Mouse (Mus musculus): ENCODE measurements around the gene Mea1. TPM values are rescaled to one million over a fixed set of nuclear protein-coding genes. Genes with fewer than 3 reads are reported as not detected.

The Mea1 gene
- polyA plus RNA-seq, 1 experiment from 2014 or later = 162 TPM

DNA sequence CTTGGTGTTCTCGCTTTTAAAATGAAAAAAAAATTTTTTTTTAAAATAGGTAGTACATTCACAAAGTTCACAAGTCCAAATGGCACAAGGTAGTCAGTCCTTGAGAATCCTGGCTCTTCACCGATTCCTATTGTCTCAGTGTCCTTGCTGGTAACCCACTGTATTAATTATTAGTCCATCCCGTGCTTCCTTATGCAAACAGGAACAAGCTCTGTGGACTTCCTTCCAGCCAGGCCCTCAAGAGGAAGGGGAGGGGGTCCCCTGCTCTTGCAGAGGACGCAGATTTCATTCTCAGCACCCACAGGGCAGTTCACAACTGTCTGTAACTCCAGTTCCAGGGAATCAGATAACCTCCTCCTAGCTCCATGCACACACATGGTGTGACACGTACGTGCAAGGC lies 22.5 kb upstream of the Mea1 start:
- no peak for ATAC-seq (ENCODE audit: insufficient number of reproducible peaks, insufficient read depth, low FRiP score, low read depth)
- H3K4me2 ChIP-seq (replicated peaks; ENCODE audit: low read depth, low read length) = no peak overlapping the region
- WGBS = 74% methylated on average over 6 of the region's 6 CpGs
- no peak overlapping the region for H3K9ac ChIP-seq (replicated peaks; ENCODE audit: low read depth, low read length)
- H3K27me3 ChIP-seq (ENCODE audit: control insufficient read depth, insufficient read depth, low read length) = no peaks in the 10 kb centered on the region
- no peak overlapping the region for H3K4me3 ChIP-seq (ENCODE audit: low read depth, low read length)
- H3K27ac ChIP-seq (ENCODE audit: low read length) = no peak overlapping the region
- no peaks in the 10 kb centered on the region for H3K9me3 ChIP-seq (ENCODE audit: control insufficient read depth, low read depth, low read length)
- H3K4me1 ChIP-seq (ENCODE audit: control insufficient read depth, insufficient read depth, low read length) = peaks cover 18% of the 10 kb centered on the region
- peaks cover 87% of the 10 kb centered on the region for H3K36me3 ChIP-seq (ENCODE audit: control insufficient read depth, insufficient read depth, low read length)

DNA sequence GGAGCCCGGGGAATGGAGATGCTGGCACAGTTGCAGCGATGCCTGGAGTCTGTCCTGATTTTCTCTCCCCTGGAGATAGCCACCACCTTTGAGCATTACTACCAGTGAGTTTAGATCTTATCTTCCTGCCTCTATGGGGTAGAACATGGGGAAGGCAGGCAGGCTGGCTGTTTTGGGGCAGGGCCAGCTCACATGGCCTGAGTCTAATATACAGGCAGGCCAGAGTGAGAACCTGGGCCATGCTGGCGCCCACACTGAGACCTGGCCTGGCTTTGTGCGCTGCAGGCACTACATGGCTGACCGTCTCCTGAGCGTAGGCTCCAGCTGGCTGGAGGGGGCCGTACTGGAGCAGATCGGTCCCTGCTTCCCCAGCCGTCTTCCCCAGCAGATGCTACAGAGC lies 17.2 kb upstream of the Mea1 start:
- H3K4me3 ChIP-seq (ENCODE audit: low read depth, low read length) = no peak overlapping the region
- H3K9me3 ChIP-seq (ENCODE audit: control insufficient read depth, low read depth, low read length) = no peaks in the 10 kb centered on the region
- WGBS = 96% methylated on average over 9 of the region's 9 CpGs
- no peaks in the 10 kb centered on the region for H3K4me1 ChIP-seq (ENCODE audit: control insufficient read depth, insufficient read depth, low read length)
- peaks cover 85% of the 10 kb centered on the region for H3K36me3 ChIP-seq (ENCODE audit: control insufficient read depth, insufficient read depth, low read length)
- H3K27me3 ChIP-seq (ENCODE audit: control insufficient read depth, insufficient read depth, low read length) = no peaks in the 10 kb centered on the region
- no peak overlapping the region for H3K27ac ChIP-seq (ENCODE audit: low read length)
- no peak overlapping the region for H3K4me2 ChIP-seq (replicated peaks; ENCODE audit: low read depth, low read length)
- ATAC-seq (ENCODE audit: insufficient number of reproducible peaks, insufficient read depth, low FRiP score, low read depth) = no peak
- H3K9ac ChIP-seq (replicated peaks; ENCODE audit: low read depth, low read length) = no peak overlapping the region

DNA sequence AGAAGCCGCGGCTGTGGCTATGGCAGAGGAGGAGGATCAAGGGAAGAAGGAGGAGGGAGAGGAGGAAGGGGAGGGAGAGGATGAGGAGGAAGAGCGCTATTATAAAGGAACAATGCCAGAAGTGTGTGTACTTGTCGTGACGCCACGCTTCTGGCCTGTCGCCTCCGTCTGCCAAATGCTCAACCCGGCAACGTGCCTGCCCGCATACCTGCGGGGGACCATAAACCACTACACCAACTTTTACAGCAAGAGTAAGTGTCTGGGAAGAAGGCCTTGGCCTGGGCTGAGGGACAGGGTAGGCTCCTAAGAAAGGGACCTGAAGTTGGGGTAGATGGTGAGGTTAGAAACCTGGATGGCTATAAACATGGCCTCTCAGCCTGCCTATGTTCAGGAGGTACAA lies 16.6 kb upstream of the Mea1 start:
- Histone ChIP-seq H3K9ac (replicated peaks; ENCODE audit: low read depth, low read length) (no peak overlapping the region), H3K27ac (ENCODE audit: low read length) (no peak overlapping the region), H3K4me2 (replicated peaks; ENCODE audit: low read depth, low read length) (no peak overlapping the region), H3K36me3 (ENCODE audit: control insufficient read depth, insufficient read depth, low read length) (peaks cover 79% of the 10 kb centered on the region), H3K9me3 (ENCODE audit: control insufficient read depth, low read depth, low read length) (no peaks in the 10 kb centered on the region), H3K4me3 (ENCODE audit: low read depth, low read length) (no peak overlapping the region), H3K27me3 (ENCODE audit: control insufficient read depth, insufficient read depth, low read length) (no peaks in the 10 kb centered on the region), H3K4me1 (ENCODE audit: control insufficient read depth, insufficient read depth, low read length) (no peaks in the 10 kb centered on the region)
- ATAC-seq (ENCODE audit: insufficient number of reproducible peaks, insufficient read depth, low FRiP score, low read depth) = no peak
- WGBS = 95% methylated on average over 12 of the region's 12 CpGs

DNA sequence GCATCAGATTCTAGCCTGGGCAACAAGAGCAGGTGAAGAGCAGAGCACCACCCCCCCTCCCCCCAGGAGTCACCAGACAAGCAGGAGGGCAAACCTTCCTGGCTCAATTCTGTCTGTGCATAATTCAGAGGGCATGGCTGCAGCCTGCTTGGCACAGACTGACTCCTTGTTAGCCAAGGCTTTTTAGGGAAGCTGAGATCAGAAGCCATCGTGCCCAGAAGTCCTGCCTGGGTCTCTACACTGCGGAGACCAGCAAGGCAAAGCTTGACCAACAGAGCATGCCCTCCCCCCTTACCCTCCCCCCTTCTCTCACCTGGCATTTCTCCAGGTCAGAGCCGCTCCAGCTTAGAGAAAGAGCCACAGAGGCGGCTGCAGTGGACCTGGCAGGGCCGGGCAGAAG lies 15.9 kb upstream of the Mea1 start:
- Histone ChIP-seq H3K9ac (replicated peaks; ENCODE audit: low read depth, low read length) (no peak overlapping the region), H3K4me3 (ENCODE audit: low read depth, low read length) (no peak overlapping the region), H3K27ac (ENCODE audit: low read length) (no peak overlapping the region), H3K27me3 (ENCODE audit: control insufficient read depth, insufficient read depth, low read length) (no peaks in the 10 kb centered on the region), H3K4me2 (replicated peaks; ENCODE audit: low read depth, low read length) (no peak overlapping the region), H3K36me3 (ENCODE audit: control insufficient read depth, insufficient read depth, low read length) (peaks cover 75% of the 10 kb centered on the region), H3K4me1 (ENCODE audit: control insufficient read depth, insufficient read depth, low read length) (no peaks in the 10 kb centered on the region), H3K9me3 (ENCODE audit: control insufficient read depth, low read depth, low read length) (no peaks in the 10 kb centered on the region)
- no peak for ATAC-seq (ENCODE audit: insufficient number of reproducible peaks, insufficient read depth, low FRiP score, low read depth)
- 84% methylated on average over 5 of the region's 5 CpGs for WGBS

DNA sequence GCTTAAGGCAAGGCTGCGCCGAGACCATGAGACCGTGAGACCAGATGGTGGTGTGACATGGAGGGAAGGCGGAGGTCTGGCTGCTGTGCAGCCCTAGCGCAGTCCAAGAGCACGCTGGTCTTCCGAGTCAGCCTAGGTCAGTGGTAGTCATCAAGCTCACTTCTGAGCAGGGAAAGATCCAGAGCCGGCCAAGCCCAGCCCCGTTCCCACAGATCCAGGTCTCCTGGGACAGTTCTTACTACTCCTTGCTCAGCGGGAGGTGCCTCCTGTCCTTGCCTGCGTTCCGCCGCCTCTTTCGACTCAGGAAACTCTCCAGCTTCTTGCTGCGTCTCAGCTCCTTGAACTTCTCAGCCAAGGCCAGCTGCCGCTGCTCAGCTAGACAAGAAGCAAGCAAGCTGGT lies 10.9 kb upstream of the Mea1 start:
- 90% methylated on average over 16 of the region's 16 CpGs for WGBS
- Histone ChIP-seq H3K9ac (replicated peaks; ENCODE audit: low read depth, low read length) (no peak overlapping the region), H3K4me2 (replicated peaks; ENCODE audit: low read depth, low read length) (no peak overlapping the region), H3K4me3 (ENCODE audit: low read depth, low read length) (no peak overlapping the region), H3K27ac (ENCODE audit: low read length) (no peak overlapping the region), H3K4me1 (ENCODE audit: control insufficient read depth, insufficient read depth, low read length) (no peaks in the 10 kb centered on the region), H3K9me3 (ENCODE audit: control insufficient read depth, low read depth, low read length) (no peaks in the 10 kb centered on the region), H3K36me3 (ENCODE audit: control insufficient read depth, insufficient read depth, low read length) (peaks cover 51% of the 10 kb centered on the region), H3K27me3 (ENCODE audit: control insufficient read depth, insufficient read depth, low read length) (no peaks in the 10 kb centered on the region)
- no peak for ATAC-seq (ENCODE audit: insufficient number of reproducible peaks, insufficient read depth, low FRiP score, low read depth)

DNA sequence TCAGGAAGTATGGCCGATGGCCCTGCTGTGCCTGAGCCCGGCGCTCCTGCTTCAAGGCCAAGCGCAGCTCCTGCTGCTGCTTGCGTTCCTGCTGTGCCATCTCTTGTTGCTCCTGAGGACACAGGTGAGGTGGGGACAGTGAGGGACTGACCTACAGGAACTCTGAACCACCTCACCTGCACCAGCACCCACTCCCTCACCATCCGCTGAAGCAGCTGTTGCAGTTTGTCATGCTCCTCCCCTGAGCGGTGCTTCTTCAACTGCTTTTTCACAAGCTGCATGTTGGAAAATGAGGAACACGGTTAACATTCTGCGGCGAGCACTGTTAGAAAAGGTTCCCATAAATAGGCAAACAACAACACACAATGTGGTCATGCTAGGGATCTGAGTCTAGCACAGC lies 8.7 kb upstream of the Mea1 start:
- ATAC-seq (ENCODE audit: insufficient number of reproducible peaks, insufficient read depth, low FRiP score, low read depth) = no peak
- Histone ChIP-seq H3K27ac (ENCODE audit: low read length) (no peak overlapping the region), H3K27me3 (ENCODE audit: control insufficient read depth, insufficient read depth, low read length) (no peaks in the 10 kb centered on the region), H3K4me2 (replicated peaks; ENCODE audit: low read depth, low read length) (no peak overlapping the region), H3K4me3 (ENCODE audit: low read depth, low read length) (no peak overlapping the region), H3K9me3 (ENCODE audit: control insufficient read depth, low read depth, low read length) (no peaks in the 10 kb centered on the region), H3K4me1 (ENCODE audit: control insufficient read depth, insufficient read depth, low read length) (peaks cover 13% of the 10 kb centered on the region), H3K36me3 (ENCODE audit: control insufficient read depth, insufficient read depth, low read length) (peaks cover 32% of the 10 kb centered on the region), H3K9ac (replicated peaks; ENCODE audit: low read depth, low read length) (no peak overlapping the region)
- WGBS = 96% methylated on average over 10 of the region's 10 CpGs

DNA sequence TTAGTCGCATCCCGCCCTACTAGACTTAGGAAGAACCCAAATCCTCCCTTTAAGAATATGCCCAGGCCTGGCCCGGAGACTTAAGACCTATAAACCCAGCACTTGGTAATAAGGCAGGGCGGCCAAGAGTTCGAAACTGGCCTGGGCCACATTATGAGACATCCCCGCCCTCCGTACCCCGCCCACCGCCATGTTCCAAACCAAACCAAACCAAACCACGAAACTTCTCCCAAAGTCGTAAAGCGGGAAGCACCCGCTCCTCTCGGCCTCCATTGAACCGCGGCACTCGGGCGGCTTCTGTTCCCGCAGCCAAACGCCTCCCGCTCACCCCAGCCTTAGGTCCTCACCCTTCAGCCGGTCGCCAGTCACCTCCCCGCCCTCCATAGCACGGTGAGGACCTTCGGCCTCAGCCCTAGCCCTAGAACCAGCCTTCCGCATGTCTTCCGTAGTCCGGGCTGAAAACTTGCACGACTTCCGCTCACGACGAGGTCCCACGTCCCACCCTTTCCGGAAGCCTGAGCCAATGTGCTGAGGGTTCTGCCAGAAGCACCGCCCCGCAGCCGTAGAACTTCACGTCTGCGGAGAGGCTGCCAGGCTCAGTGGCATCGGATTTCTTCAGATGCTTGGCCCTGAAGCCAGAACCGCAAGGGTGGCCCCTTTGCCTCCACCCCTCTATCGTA lies 4.6 kb upstream of the Mea1 start, which contains the start of gene Rrp36:
Gene Rrp36, minus strand, starts transcription at position 503 of the 680 bp plus-strand sequence.
- peak; percentile 94 for ATAC-seq (ENCODE audit: insufficient number of reproducible peaks, insufficient read depth, low FRiP score, low read depth)
- H3K27ac ChIP-seq (ENCODE audit: low read length) = peak within 1 kb of the TSS; percentile 75
- H3K36me3 ChIP-seq (ENCODE audit: control insufficient read depth, insufficient read depth, low read length) = peaks cover 44% of the 10 kb centered on the region

DNA sequence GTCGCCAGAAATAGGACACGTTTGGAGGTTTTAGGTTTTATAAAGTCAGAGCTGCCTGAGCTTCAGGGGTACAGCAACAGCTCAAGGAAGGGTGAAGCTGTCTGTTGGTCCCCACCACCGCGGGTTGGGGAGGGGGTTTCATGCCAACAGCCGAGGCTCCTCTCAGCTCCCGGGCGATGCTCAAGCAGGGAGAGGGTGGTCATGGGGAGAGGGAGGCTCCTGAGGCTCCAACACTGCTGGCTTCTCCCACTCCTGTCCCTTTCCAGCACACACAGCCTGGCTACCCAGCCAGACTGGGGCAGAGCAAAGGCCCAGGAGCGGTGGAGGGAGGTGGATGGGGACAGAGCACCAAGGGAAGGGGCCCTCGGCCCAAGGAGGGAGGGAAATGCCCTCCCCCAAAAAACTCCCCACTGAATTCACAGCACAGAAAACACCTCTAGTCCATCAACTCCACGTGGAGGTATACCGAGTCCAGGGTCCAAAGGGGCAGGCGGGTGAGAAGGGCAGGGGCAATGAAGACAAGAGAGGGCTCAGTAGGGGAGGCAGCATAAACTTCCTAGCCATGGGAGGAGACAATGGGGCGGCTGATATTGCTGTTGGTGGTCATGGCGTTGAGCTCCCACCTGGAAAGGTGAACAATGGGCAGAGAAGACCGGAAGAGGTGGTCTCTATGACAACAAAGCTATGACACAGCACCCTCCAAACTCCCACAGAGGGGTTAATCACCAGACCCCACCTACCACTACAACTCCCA lies 3.9 kb upstream of the Mea1 start:
- Histone ChIP-seq H3K4me1 (ENCODE audit: control insufficient read depth, insufficient read depth, low read length) (peaks cover 30% of the 10 kb centered on the region), H3K27ac (ENCODE audit: low read length) (peak overlapping the region; percentile 75), H3K36me3 (ENCODE audit: control insufficient read depth, insufficient read depth, low read length) (peaks cover 37% of the 10 kb centered on the region), H3K27me3 (ENCODE audit: control insufficient read depth, insufficient read depth, low read length) (no peaks in the 10 kb centered on the region), H3K4me3 (ENCODE audit: low read depth, low read length) (peak overlapping the region; percentile 54), H3K9ac (replicated peaks; ENCODE audit: low read depth, low read length) (peak overlapping the region; percentile 37; the same call in 1 of the 2 replicates), H3K9me3 (ENCODE audit: control insufficient read depth, low read depth, low read length) (no peaks in the 10 kb centered on the region), H3K4me2 (replicated peaks; ENCODE audit: low read depth, low read length) (peak overlapping the region; percentile 51)
- 16% methylated on average over 15 of the region's 15 CpGs for WGBS
- 0 out of 2 replicates have a peak, but pooled peaks have one; percentile 4 for ATAC-seq (ENCODE audit: insufficient number of reproducible peaks, insufficient read depth, low FRiP score, low read depth)

More for the DNA sequence above, 4.6 kb upstream of the Mea1 start, which contains the start of gene Rrp36:
- Histone ChIP-seq H3K4me3 (ENCODE audit: low read depth, low read length) (peak within 1 kb of the TSS; percentile 54), H3K9ac (replicated peaks; ENCODE audit: low read depth, low read length) (peak within 1 kb of the TSS; percentile 37), H3K27me3 (ENCODE audit: control insufficient read depth, insufficient read depth, low read length) (no peaks in the 10 kb centered on the region), H3K9me3 (ENCODE audit: control insufficient read depth, low read depth, low read length) (no peaks in the 10 kb centered on the region), H3K4me2 (replicated peaks; ENCODE audit: low read depth, low read length) (peak within 1 kb of the TSS; percentile 54), H3K4me1 (ENCODE audit: control insufficient read depth, insufficient read depth, low read length) (peaks cover 22% of the 10 kb centered on the region)
- WGBS = under 1% methylated on average over 43 of the region's 43 CpGs
